Mouse (Mus musculus): ENCODE results near the gene B4galt2. TPM values are rescaled to one million over a fixed set of nuclear protein-coding genes. Genes with fewer than 3 reads are reported as not detected.

The B4galt2 gene
- polyA plus RNA-seq, 1 experiment from 2014 or later, result 18.2 TPM

- Histone ChIP-seq H3K27ac (replicated peaks in 1 of 2; ENCODE audit: control insufficient read depth in 1 of 2, insufficient read depth in 1 of 2, low read depth in 2 of 2, low read length in 2 of 2) (no peak overlapping the region), H3K9me3 (ENCODE audit: control insufficient read depth, low read length) (no peaks in the 10 kb centered on the region), H3K27me3 (ENCODE audit: control insufficient read depth, insufficient read depth, low read length) (no peaks in the 10 kb centered on the region), H3K4me2 (ENCODE audit: low read length) (peak overlapping the region; percentile 89), H3K4me1 (ENCODE audit: control insufficient read depth in 2 of 2, insufficient read depth in 2 of 2, low read length in 2 of 2) (peaks cover 8 to 13% of the 10 kb centered on the region in 2 experiments), H3K4me3 (ENCODE audit: control insufficient read depth in 1 of 2, insufficient read depth in 1 of 2, low read depth in 1 of 2, low read length in 2 of 2) (peak overlapping the region; percentile 87 to 98; a peak in 2 of 4 replicates), H3K36me3 (ENCODE audit: control insufficient read depth, insufficient read depth, low read length) (peaks cover 43% of the 10 kb centered on the region), H3K9ac (ENCODE audit: low read length) (peak overlapping the region; percentile 89; the same call in 1 of the 2 replicates)
- WGBS, result 78% methylated on average over 9 of the region's 9 CpGs
- no peak for ATAC-seq (ENCODE audit: insufficient number of reproducible peaks, insufficient read depth, low FRiP score, low read depth)
Measured at GRCm38 (mm10) chr4:117885994-117886393, 2.7 kb upstream of the B4galt2 start.

- 86% methylated on average over 10 of the region's 10 CpGs for WGBS
- no peak overlapping the region for H3K4me2 ChIP-seq (ENCODE audit: low read length)
- H3K27me3 ChIP-seq (ENCODE audit: control insufficient read depth, insufficient read depth, low read length), result no peaks in the 10 kb centered on the region
- no peak overlapping the region for H3K9ac ChIP-seq (ENCODE audit: low read length)
- H3K9me3 ChIP-seq (ENCODE audit: control insufficient read depth, low read length), result no peaks in the 10 kb centered on the region
- ATAC-seq (ENCODE audit: insufficient number of reproducible peaks, insufficient read depth, low FRiP score, low read depth), result no peak
- peaks cover 8 to 11% of the 10 kb centered on the region in 2 experiments for H3K4me1 ChIP-seq (ENCODE audit: control insufficient read depth in 2 of 2, insufficient read depth in 2 of 2, low read length in 2 of 2)
- H3K27ac ChIP-seq (replicated peaks in 1 of 2; ENCODE audit: control insufficient read depth in 1 of 2, insufficient read depth in 1 of 2, low read depth in 2 of 2, low read length in 2 of 2), result no peak overlapping the region
- H3K4me3 ChIP-seq (ENCODE audit: control insufficient read depth in 1 of 2, insufficient read depth in 1 of 2, low read depth in 1 of 2, low read length in 2 of 2), result no peak overlapping the region
- H3K36me3 ChIP-seq (ENCODE audit: control insufficient read depth, insufficient read depth, low read length), result peaks cover 48% of the 10 kb centered on the region
Measured at GRCm38 (mm10) chr4:117885093-117885492, 1.8 kb upstream of the B4galt2 start.

- peaks cover 8 to 11% of the 10 kb centered on the region in 2 experiments for H3K4me1 ChIP-seq (ENCODE audit: control insufficient read depth in 2 of 2, insufficient read depth in 2 of 2, low read length in 2 of 2)
- 93% methylated on average over 1 of the region's 1 CpGs for WGBS
- no peak for ATAC-seq (ENCODE audit: insufficient number of reproducible peaks, insufficient read depth, low FRiP score, low read depth)
- H3K4me2 ChIP-seq (ENCODE audit: low read length), result no peak overlapping the region
- H3K9me3 ChIP-seq (ENCODE audit: control insufficient read depth, low read length), result no peaks in the 10 kb centered on the region
- H3K9ac ChIP-seq (ENCODE audit: low read length), result 0 out of 2 replicates have a peak overlapping the region, but pooled peaks have one; percentile 89
- no peaks in the 10 kb centered on the region for H3K27me3 ChIP-seq (ENCODE audit: control insufficient read depth, insufficient read depth, low read length)
- H3K4me3 ChIP-seq (ENCODE audit: control insufficient read depth in 1 of 2, insufficient read depth in 1 of 2, low read depth in 1 of 2, low read length in 2 of 2), result no peak overlapping the region
- H3K27ac ChIP-seq (replicated peaks in 1 of 2; ENCODE audit: control insufficient read depth in 1 of 2, insufficient read depth in 1 of 2, low read depth in 2 of 2, low read length in 2 of 2), result no peak overlapping the region
- peaks cover 47% of the 10 kb centered on the region for H3K36me3 ChIP-seq (ENCODE audit: control insufficient read depth, insufficient read depth, low read length)
Measured at GRCm38 (mm10) chr4:117884146-117884545, 859 bp upstream of the B4galt2 start.

- Histone ChIP-seq H3K36me3 (ENCODE audit: control insufficient read depth, insufficient read depth, low read length) (peaks cover 44% of the 10 kb centered on the region), H3K4me1 (ENCODE audit: control insufficient read depth in 2 of 2, insufficient read depth in 2 of 2, low read length in 2 of 2) (peaks cover 2 to 3% of the 10 kb centered on the region in 2 experiments; a peak in 1 of 4 replicates), H3K9me3 (ENCODE audit: control insufficient read depth, low read length) (no peaks in the 10 kb centered on the region), H3K9ac (ENCODE audit: low read length) (no peak overlapping the region), H3K4me2 (ENCODE audit: low read length) (no peak overlapping the region), H3K4me3 (ENCODE audit: control insufficient read depth in 1 of 2, insufficient read depth in 1 of 2, low read depth in 1 of 2, low read length in 2 of 2) (no peak overlapping the region), H3K27ac (replicated peaks in 1 of 2; ENCODE audit: control insufficient read depth in 1 of 2, insufficient read depth in 1 of 2, low read depth in 2 of 2, low read length in 2 of 2) (no peak overlapping the region), H3K27me3 (ENCODE audit: control insufficient read depth, insufficient read depth, low read length) (no peaks in the 10 kb centered on the region)
- ATAC-seq (ENCODE audit: insufficient number of reproducible peaks, insufficient read depth, low FRiP score, low read depth), result no peak
- 73% methylated on average over 5 of the region's 5 CpGs for WGBS
Measured at GRCm38 (mm10) chr4:117878703-117879102, 4.6 kb downstream of the B4galt2 start.

- Histone ChIP-seq H3K4me2 (ENCODE audit: low read length) (no peak overlapping the region), H3K9me3 (ENCODE audit: control insufficient read depth, low read length) (no peaks in the 10 kb centered on the region), H3K36me3 (ENCODE audit: control insufficient read depth, insufficient read depth, low read length) (peaks cover 48% of the 10 kb centered on the region), H3K9ac (ENCODE audit: low read length) (no peak overlapping the region), H3K27ac (replicated peaks in 1 of 2; ENCODE audit: control insufficient read depth in 1 of 2, insufficient read depth in 1 of 2, low read depth in 2 of 2, low read length in 2 of 2) (no peak overlapping the region), H3K27me3 (ENCODE audit: control insufficient read depth, insufficient read depth, low read length) (no peaks in the 10 kb centered on the region), H3K4me3 (ENCODE audit: control insufficient read depth in 1 of 2, insufficient read depth in 1 of 2, low read depth in 1 of 2, low read length in 2 of 2) (no peak overlapping the region), H3K4me1 (ENCODE audit: control insufficient read depth in 2 of 2, insufficient read depth in 2 of 2, low read length in 2 of 2) (peaks cover 0 to 2% of the 10 kb centered on the region in 2 experiments; a peak in 1 of 4 replicates)
- ATAC-seq (ENCODE audit: insufficient number of reproducible peaks, insufficient read depth, low FRiP score, low read depth), result no peak
- 44% methylated on average over 10 of the region's 10 CpGs for WGBS
Measured at GRCm38 (mm10) chr4:117878301-117878700, 5.0 kb downstream of the B4galt2 start.

GRCm38 (mm10) chr4:117873615-117874014, 9.7 kb downstream of the B4galt2 start:
- Histone ChIP-seq H3K9ac (ENCODE audit: low read length) (no peak overlapping the region), H3K4me3 (ENCODE audit: control insufficient read depth in 1 of 2, insufficient read depth in 1 of 2, low read depth in 1 of 2, low read length in 2 of 2) (no peak overlapping the region), H3K36me3 (ENCODE audit: control insufficient read depth, insufficient read depth, low read length) (peaks cover 29% of the 10 kb centered on the region), H3K4me1 (ENCODE audit: control insufficient read depth in 2 of 2, insufficient read depth in 2 of 2, low read length in 2 of 2) (peaks cover 9 to 14% of the 10 kb centered on the region in 2 experiments), H3K9me3 (ENCODE audit: control insufficient read depth, low read length) (no peaks in the 10 kb centered on the region), H3K4me2 (ENCODE audit: low read length) (no peak overlapping the region), H3K27ac (replicated peaks in 1 of 2; ENCODE audit: control insufficient read depth in 1 of 2, insufficient read depth in 1 of 2, low read depth in 2 of 2, low read length in 2 of 2) (no peak overlapping the region), H3K27me3 (ENCODE audit: control insufficient read depth, insufficient read depth, low read length) (0 out of 2 replicates have a peak, but pooled peaks cover under 1% of the 10 kb centered on the region)
- no peak for ATAC-seq (ENCODE audit: insufficient number of reproducible peaks, insufficient read depth, low FRiP score, low read depth)
- 84% methylated on average over 9 of the region's 9 CpGs for WGBS

GRCm38 (mm10) chr4:117872471-117872886, 10.8 kb downstream of the B4galt2 start, which contains the start of gene Ccdc24:
Ccdc24 (minus strand) TSS chr4:117872557.
- WGBS, result 12% methylated on average over 14 of the region's 14 CpGs
- ATAC-seq (ENCODE audit: insufficient number of reproducible peaks, insufficient read depth, low FRiP score, low read depth), result peak; percentile 19; the same call in 1 of the 2 replicates
- peaks cover 26% of the 10 kb centered on the region for H3K36me3 ChIP-seq (ENCODE audit: control insufficient read depth, insufficient read depth, low read length)
- peaks cover 9% of the 10 kb centered on the region; the same call in 1 of the 2 replicates for H3K27me3 ChIP-seq (ENCODE audit: control insufficient read depth, insufficient read depth, low read length)
- H3K4me1 ChIP-seq (ENCODE audit: control insufficient read depth in 2 of 2, insufficient read depth in 2 of 2, low read length in 2 of 2), result peaks cover 9 to 14% of the 10 kb centered on the region in 2 experiments
- no peaks in the 10 kb centered on the region for H3K9me3 ChIP-seq (ENCODE audit: control insufficient read depth, low read length)
- H3K9ac ChIP-seq (ENCODE audit: low read length), result peak within 1 kb of the TSS; percentile 45
- peak within 1 kb of the TSS; percentile 66 for H3K4me2 ChIP-seq (ENCODE audit: low read length)
- no peak within 1 kb of the TSS for H3K27ac ChIP-seq (replicated peaks in 1 of 2; ENCODE audit: control insufficient read depth in 1 of 2, insufficient read depth in 1 of 2, low read depth in 2 of 2, low read length in 2 of 2)
- H3K4me3 ChIP-seq (ENCODE audit: control insufficient read depth in 1 of 2, insufficient read depth in 1 of 2, low read depth in 1 of 2, low read length in 2 of 2), result peak within 1 kb of the TSS; percentile 30 to 35

GRCm38 (mm10) chr4:117871787-117872186, 11.5 kb downstream of the B4galt2 start:
- Histone ChIP-seq H3K4me2 (ENCODE audit: low read length) (peak overlapping the region; percentile 66), H3K27ac (replicated peaks in 1 of 2; ENCODE audit: control insufficient read depth in 1 of 2, insufficient read depth in 1 of 2, low read depth in 2 of 2, low read length in 2 of 2) (no peak overlapping the region)
- ATAC-seq (ENCODE audit: insufficient number of reproducible peaks, insufficient read depth, low FRiP score, low read depth), result no peak

More at GRCm38 (mm10) chr4:117871787-117872186, 11.5 kb downstream of the B4galt2 start:
- H3K4me1 ChIP-seq (ENCODE audit: control insufficient read depth in 2 of 2, insufficient read depth in 2 of 2, low read length in 2 of 2), result peaks cover 9 to 14% of the 10 kb centered on the region in 2 experiments
- H3K4me3 ChIP-seq (ENCODE audit: control insufficient read depth in 1 of 2, insufficient read depth in 1 of 2, low read depth in 1 of 2, low read length in 2 of 2), result no peak overlapping the region
- H3K36me3 ChIP-seq (ENCODE audit: control insufficient read depth, insufficient read depth, low read length), result peaks cover 19% of the 10 kb centered on the region
- no peaks in the 10 kb centered on the region for H3K9me3 ChIP-seq (ENCODE audit: control insufficient read depth, low read length)
- no peak overlapping the region for H3K9ac ChIP-seq (ENCODE audit: low read length)
- 51% methylated on average over 7 of the region's 7 CpGs for WGBS
- H3K27me3 ChIP-seq (ENCODE audit: control insufficient read depth, insufficient read depth, low read length), result peaks cover 14% of the 10 kb centered on the region; the same call in 1 of the 2 replicates

Measured in heart, embryonic 14.5 days (tissue).